20 mouse cellular contexts compared by ENCODE assay signal in the genomic region with DNA sequence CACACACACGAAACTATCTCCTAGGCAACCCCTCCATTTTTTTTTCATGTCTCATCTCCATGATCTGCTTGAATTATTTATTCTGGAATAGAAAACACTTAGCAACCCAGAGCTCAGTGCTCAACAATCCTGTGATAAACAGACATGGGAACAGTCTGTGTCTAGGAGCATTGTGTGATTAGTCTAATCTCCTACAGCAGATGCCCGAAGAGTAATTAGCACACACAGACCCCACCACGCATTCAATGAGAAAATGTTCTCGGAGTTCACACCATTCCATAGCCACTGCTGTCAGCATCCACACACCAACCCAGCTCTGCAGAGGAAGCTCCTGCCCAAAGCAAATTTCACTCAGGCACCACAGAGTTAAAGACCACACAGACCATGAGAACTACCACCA.
DNase-seq lines count a peak whose midpoint lies in the region; ATAC-seq lines count a peak whose summit lies in the region.
"Had no signal": no experiment of that assay in that cellular context is flagged by ENCODE, and none has a peak within 500 bp of the region (broad histone marks: within the 10 kb centered on the region; RNA-seq: fewer than 3 reads in every experiment).

No protein-coding gene starts in this region.

- H3K9ac ChIP-seq in heart, embryonic 12.5 days, result no peak overlapping the region
- no peak overlapping the region for H3K9ac ChIP-seq in midbrain, embryonic 12.5 days (replicated peaks)
- no peak overlapping the region for H3K9ac ChIP-seq in midbrain, embryonic 14.5 days (replicated peaks; ENCODE audit: low read length)
- H3K9ac ChIP-seq: intestine, embryonic 15.5 days; liver, postnatal 0 days; neural tube, embryonic 12.5 days had no signal

- no peak overlapping the region for H3K4me2 ChIP-seq in heart, embryonic 12.5 days
- H3K4me2 ChIP-seq in midbrain, embryonic 12.5 days (replicated peaks), result no peak overlapping the region
- no peak overlapping the region for H3K4me2 ChIP-seq in midbrain, embryonic 14.5 days (ENCODE audit: low read length)
- H3K4me2 ChIP-seq: intestine, embryonic 15.5 days; neural tube, embryonic 12.5 days had no signal

- 32% methylated on average over 4 of the region's 4 CpGs for WGBS in heart, embryonic 12.5 days
- 58% methylated on average over 4 of the region's 4 CpGs for WGBS in midbrain, embryonic 12.5 days
- 40% methylated on average over 4 of the region's 4 CpGs for WGBS in midbrain, embryonic 14.5 days

- no peak for ATAC-seq in heart, embryonic 12.5 days (ENCODE audit: insufficient number of reproducible peaks, low FRiP score)
- ATAC-seq in midbrain, embryonic 12.5 days (ENCODE audit: low FRiP score, low read depth), result no peak
- no peak for ATAC-seq in midbrain, embryonic 14.5 days (ENCODE audit: low FRiP score, low TSS enrichment)
- ATAC-seq: intestine, embryonic 15.5 days; liver, postnatal 0 days had no signal

- H3K27me3 ChIP-seq in heart, embryonic 12.5 days (replicated peaks), result no peaks in the 10 kb centered on the region
- H3K27me3 ChIP-seq in midbrain, embryonic 12.5 days, result no peaks in the 10 kb centered on the region
- no peaks in the 10 kb centered on the region for H3K27me3 ChIP-seq in midbrain, embryonic 14.5 days (ENCODE audit: control insufficient read depth, insufficient read depth, low read length)
- H3K27me3 ChIP-seq: intestine, embryonic 15.5 days; neural tube, embryonic 12.5 days had no signal

- no peaks in the 10 kb centered on the region; the same call in 1 of the 2 replicates for H3K9me3 ChIP-seq in heart, embryonic 12.5 days (replicated peaks)
- H3K9me3 ChIP-seq in midbrain, embryonic 12.5 days, result no peaks in the 10 kb centered on the region
- H3K9me3 ChIP-seq in midbrain, embryonic 14.5 days (ENCODE audit: control insufficient read depth, low read length), result no peaks in the 10 kb centered on the region
- H3K9me3 ChIP-seq: intestine, embryonic 15.5 days; neural tube, embryonic 12.5 days had no signal

- H3K4me1 ChIP-seq in heart, embryonic 12.5 days (replicated peaks), result no peaks in the 10 kb centered on the region
- H3K4me1 ChIP-seq in midbrain, embryonic 12.5 days, result no peaks in the 10 kb centered on the region
- H3K4me1 ChIP-seq in midbrain, embryonic 14.5 days (ENCODE audit: control insufficient read depth, insufficient read depth, low read length), result peaks cover 13% of the 10 kb centered on the region; the same call in 1 of the 2 replicates
- H3K4me1 ChIP-seq: intestine, embryonic 15.5 days; neural tube, embryonic 12.5 days had no signal

- no peaks in the 10 kb centered on the region for H3K36me3 ChIP-seq in heart, embryonic 12.5 days
- H3K36me3 ChIP-seq in midbrain, embryonic 12.5 days, result no peaks in the 10 kb centered on the region
- H3K36me3 ChIP-seq in midbrain, embryonic 14.5 days (ENCODE audit: control insufficient read depth, insufficient read depth, low read length), result no peaks in the 10 kb centered on the region
- H3K36me3 ChIP-seq: intestine, embryonic 15.5 days; neural tube, embryonic 12.5 days had no signal

- peak; percentile 22 for DNase-seq in heart, adult 11 months
- no peak for DNase-seq in midbrain, embryonic 14.5 days
- DNase-seq in layer of hippocampus, adult 8-10 months (ENCODE audit: low spot score in 2 of 2), result peak; percentile 34 to 40
- no peak for DNase-seq in cerebellum, postnatal 14 days
- no peak for DNase-seq in B cell, adult 2 months
- DNase-seq: adrenal gland, postnatal 25 days; cerebellum, adult 9-10 months; embryo, embryonic 11 days; gastrocnemius, postnatal 25 days; kidney, adult 9 months; kidney, postnatal 25 days; left cerebral cortex, postnatal 4 days; liver, postnatal 0 days; lung, postnatal 10 days; thymus, postnatal 36 days had no signal

- H3K4me3 ChIP-seq in heart, embryonic 12.5 days, result no peak overlapping the region
- H3K4me3 ChIP-seq in midbrain, embryonic 12.5 days, result no peak overlapping the region
- no peak overlapping the region for H3K4me3 ChIP-seq in midbrain, embryonic 14.5 days (replicated peaks; ENCODE audit: low read depth, low read length)
- H3K4me3 ChIP-seq: intestine, embryonic 15.5 days; left cerebral cortex, adult 2 months; neural tube, embryonic 12.5 days had no signal

- H3K27ac ChIP-seq in heart, embryonic 12.5 days (ENCODE audit: poor library complexity, severe bottlenecking), result no peak overlapping the region
- peak overlapping the region; percentile 15 for H3K27ac ChIP-seq in midbrain, embryonic 12.5 days (replicated peaks)
- no peak overlapping the region for H3K27ac ChIP-seq in midbrain, embryonic 14.5 days (replicated peaks; ENCODE audit: low read depth, low read length)
- H3K27ac ChIP-seq: intestine, embryonic 15.5 days; left cerebral cortex, adult 2 months; neural tube, embryonic 12.5 days had no signal

Comparison
In these comparisons a context has a peak if more than half of its experiments do, and no peak if none do; other contexts are left out.
1. DNase-seq: peak in heart, adult 11 months (single experiment) and layer of hippocampus, adult 8-10 months (2 of 2); none in midbrain, embryonic 14.5 days (single experiment), cerebellum, postnatal 14 days (0 of 2) and B cell, adult 2 months (0 of 2).